Mouse (Mus musculus) hindbrain, embryonic 13.5 days (tissue): ENCODE measurements around the gene Npepps. TPM values are rescaled to one million over a fixed set of nuclear protein-coding genes. Genes with fewer than 3 reads are reported as not detected.
"Not testable (repeated sequence)": the region's sequence is repeated elsewhere in the genome, so short reads cannot be mapped to it uniquely, and the experiment has no call there.

Experiments
- ATAC-seq: fragments of 200-750 bp; cut with Nextera tagmentation; 2 replicates; pipeline ENCODE4 v1.8.0; 2017; ENCODE audit warnings: moderate TSS enrichment; ENCODE audit not compliant: low FRiP score
- H3K27ac ChIP-seq: fragments of 300-500 bp; sonication (generic); 2 replicates; pipeline ENCODE4 v1.5.1; 2015; ENCODE audit warnings: inconsistent platforms, mild to moderate bottlenecking, moderate library complexity
- H3K27me3 ChIP-seq: fragments of 300-500 bp; sonication (generic); 2 replicates; pipeline ENCODE4 v1.6.1; 2015; ENCODE audit warnings: mild to moderate bottlenecking, inconsistent platforms
- H3K36me3 ChIP-seq: fragments of 300-500 bp; sonication (generic); 2 replicates; pipeline ENCODE4 v1.6.1; 2015; ENCODE audit warnings: mild to moderate bottlenecking, inconsistent platforms
- H3K4me1 ChIP-seq: fragments of 300-500 bp; sonication (generic); replicated peaks from 2 replicates; pipeline ENCODE4 v1.6.1; 2015; ENCODE audit warnings: inconsistent platforms
- H3K4me2 ChIP-seq: fragments of 300-500 bp; sonication (generic); 2 replicates; pipeline ENCODE4 v1.6.1; 2015; ENCODE audit warnings: inconsistent platforms, mild to moderate bottlenecking, moderate library complexity
- H3K4me3 ChIP-seq: fragments of 300-500 bp; sonication (generic); 2 replicates; pipeline ENCODE4 v1.5.1; 2015; ENCODE audit warnings: mild to moderate bottlenecking, inconsistent platforms
- H3K9ac ChIP-seq: fragments of 300-500 bp; sonication (generic); 2 replicates; pipeline ENCODE4 v1.6.1; 2015; ENCODE audit warnings: mild to moderate bottlenecking, inconsistent platforms
- H3K9me3 ChIP-seq: fragments of 300-500 bp; sonication (generic); 2 replicates; pipeline ENCODE4 v1.6.1; 2016; ENCODE audit warnings: inconsistent platforms
- WGBS: fragments of 180-500 bp; shearing (Covaris S2); methylation state at CpG from one replicate; pipeline ENCODE4 v1.1.7; 2015; 5-methylcytosine and 5-hydroxymethylcytosine counted together
- polyA plus RNA-seq: library from polyadenylated mRNA; unstranded; fragments of >200 nt; fragmentation: Nextera tagmentation; extraction: Ambion mirVana; gene quantifications from 2 replicates; pipeline ENCODE4 v1.2.1, GENCODE M21; 2015

Npepps gene
- polyA plus RNA-seq, 1 experiment from 2014 or later, result 156 TPM

GRCm38 (mm10) chr11:97287643-97288042 lies 7.2 kb upstream of the Npepps start:
- no peak overlapping the region for H3K27ac ChIP-seq
- no peak overlapping the region for H3K4me2 ChIP-seq
- H3K9me3 ChIP-seq, result no peaks in the 10 kb centered on the region
- ATAC-seq, result no peak
- H3K4me1 ChIP-seq, result peaks cover 6% of the 10 kb centered on the region
- H3K36me3 ChIP-seq, result no peaks in the 10 kb centered on the region
- H3K4me3 ChIP-seq, result no peak overlapping the region
- no peak overlapping the region for H3K9ac ChIP-seq
- no peaks in the 10 kb centered on the region for H3K27me3 ChIP-seq

- Histone ChIP-seq H3K4me2 (no peak overlapping the region), H3K9me3 (no peaks in the 10 kb centered on the region), H3K4me1 (peaks cover 6% of the 10 kb centered on the region), H3K36me3 (no peaks in the 10 kb centered on the region), H3K27ac (no peak overlapping the region), H3K9ac (no peak overlapping the region), H3K4me3 (no peak overlapping the region), H3K27me3 (no peaks in the 10 kb centered on the region)
- no peak for ATAC-seq
- 56% methylated on average over 6 of the region's 6 CpGs for WGBS
Observed at GRCm38 (mm10) chr11:97286973-97287372, 6.5 kb upstream of the Npepps start.

GRCm38 (mm10) chr11:97285852-97286775 lies 5.7 kb upstream of the Npepps start:
- Histone ChIP-seq H3K36me3 (no peaks in the 10 kb centered on the region), H3K27me3 (no peaks in the 10 kb centered on the region), H3K9ac (no peak overlapping the region), H3K4me1 (peaks cover 6% of the 10 kb centered on the region), H3K27ac (no peak overlapping the region), H3K4me3 (no peak overlapping the region), H3K4me2 (no peak overlapping the region), H3K9me3 (no peaks in the 10 kb centered on the region)
- ATAC-seq, result no peak
- 80% methylated on average over 9 of the region's 9 CpGs for WGBS

GRCm38 (mm10) chr11:97284854-97285253 lies 4.4 kb upstream of the Npepps start:
- Histone ChIP-seq H3K4me3 (no peak overlapping the region), H3K27me3 (no peaks in the 10 kb centered on the region), H3K27ac (no peak overlapping the region), H3K9ac (no peak overlapping the region), H3K4me1 (peaks cover 2% of the 10 kb centered on the region), H3K4me2 (no peak overlapping the region), H3K9me3 (no peaks in the 10 kb centered on the region), H3K36me3 (no peaks in the 10 kb centered on the region)
- 78% methylated on average over 4 of the region's 4 CpGs for WGBS
- no peak for ATAC-seq

GRCm38 (mm10) chr11:97282179-97282578 lies 1.7 kb upstream of the Npepps start:
- Histone ChIP-seq H3K4me3 (no peak overlapping the region), H3K27ac (no peak overlapping the region), H3K27me3 (no peaks in the 10 kb centered on the region), H3K4me2 (no peak overlapping the region), H3K36me3 (no peaks in the 10 kb centered on the region), H3K9me3 (no peaks in the 10 kb centered on the region), H3K9ac (no peak overlapping the region), H3K4me1 (peaks cover 18% of the 10 kb centered on the region)
- 90% methylated on average over 6 of the region's 6 CpGs for WGBS
- ATAC-seq, result no peak

- peak overlapping the region; percentile 99 for H3K4me3 ChIP-seq
- WGBS, result under 1% methylated on average over 41 of the region's 64 CpGs
- peak overlapping the region; percentile 78 for H3K4me2 ChIP-seq
Observed at GRCm38 (mm10) chr11:97279405-97280215, 828 bp downstream of the Npepps start.

GRCm38 (mm10) chr11:97279040-97279404 lies 1.4 kb downstream of the Npepps start:
- Histone ChIP-seq H3K9ac (peak overlapping the region; percentile 100), H3K4me1 (peaks cover 27% of the 10 kb centered on the region), H3K4me2 (peak overlapping the region; percentile 78), H3K4me3 (peak overlapping the region; percentile 99), H3K9me3 (no peaks in the 10 kb centered on the region), H3K36me3 (no peaks in the 10 kb centered on the region), H3K27ac (peak overlapping the region; percentile 100), H3K27me3 (no peaks in the 10 kb centered on the region)
- 18% methylated on average over 11 of the region's 11 CpGs for WGBS
- ATAC-seq, result no peak

More at GRCm38 (mm10) chr11:97279405-97280215, 828 bp downstream of the Npepps start:
- no peaks in the 10 kb centered on the region for H3K27me3 ChIP-seq
- H3K9ac ChIP-seq, result peak overlapping the region; percentile 100
- H3K9me3 ChIP-seq, result no peaks in the 10 kb centered on the region
- H3K36me3 ChIP-seq, result no peaks in the 10 kb centered on the region
- ATAC-seq, result peak; percentile 88
- H3K27ac ChIP-seq, result peak overlapping the region; percentile 100
- peaks cover 27% of the 10 kb centered on the region for H3K4me1 ChIP-seq

GRCm38 (mm10) chr11:97278456-97278855 lies 2.0 kb downstream of the Npepps start:
- peak overlapping the region; percentile 100; the same call in 1 of the 2 replicates for H3K27ac ChIP-seq
- 73% methylated on average over 6 of the region's 6 CpGs for WGBS

GRCm38 (mm10) chr11:97277166-97277565 lies 3.3 kb downstream of the Npepps start:
- Histone ChIP-seq H3K9me3 (no peaks in the 10 kb centered on the region), H3K4me3 (no peak overlapping the region), H3K36me3 (no peaks in the 10 kb centered on the region), H3K27ac (no peak overlapping the region), H3K27me3 (no peaks in the 10 kb centered on the region), H3K9ac (no peak overlapping the region), H3K4me1 (peaks cover 27% of the 10 kb centered on the region), H3K4me2 (0 out of 2 replicates have a peak overlapping the region, but pooled peaks have one; percentile 2)
- ATAC-seq, result no peak
- 91% methylated on average over 5 of the region's 5 CpGs for WGBS

More at GRCm38 (mm10) chr11:97278456-97278855, 2.0 kb downstream of the Npepps start:
- Histone ChIP-seq H3K4me1 (peaks cover 27% of the 10 kb centered on the region), H3K36me3 (no peaks in the 10 kb centered on the region), H3K4me2 (peak overlapping the region; percentile 78), H3K9me3 (no peaks in the 10 kb centered on the region), H3K27me3 (no peaks in the 10 kb centered on the region), H3K9ac (peak overlapping the region; percentile 100), H3K4me3 (peak overlapping the region; percentile 99)
- ATAC-seq, result no peak

- WGBS, result 32% methylated on average over 1 of the region's 1 CpGs
- H3K4me2 ChIP-seq, result no peak overlapping the region
- no peaks in the 10 kb centered on the region for H3K9me3 ChIP-seq
- H3K27ac ChIP-seq, result no peak overlapping the region
- no peak overlapping the region for H3K4me3 ChIP-seq
- H3K4me1 ChIP-seq, result peaks cover 27% of the 10 kb centered on the region
- ATAC-seq, result no peak
- H3K9ac ChIP-seq, result no peak overlapping the region
- H3K36me3 ChIP-seq, result no peaks in the 10 kb centered on the region
- H3K27me3 ChIP-seq, result no peaks in the 10 kb centered on the region
Observed at GRCm38 (mm10) chr11:97276019-97276418, 4.4 kb downstream of the Npepps start.

- no peak overlapping the region for H3K4me2 ChIP-seq
- no peak overlapping the region for H3K27ac ChIP-seq
- no peaks in the 10 kb centered on the region for H3K36me3 ChIP-seq
- H3K4me1 ChIP-seq, result peaks cover 27% of the 10 kb centered on the region
- H3K9ac ChIP-seq, result no peak overlapping the region
- H3K27me3 ChIP-seq, result no peaks in the 10 kb centered on the region
- 86% methylated on average over 2 of the region's 2 CpGs for WGBS
- H3K4me3 ChIP-seq, result no peak overlapping the region
- ATAC-seq, result no peak
- no peaks in the 10 kb centered on the region for H3K9me3 ChIP-seq
Observed at GRCm38 (mm10) chr11:97275349-97275748, 5.1 kb downstream of the Npepps start.

GRCm38 (mm10) chr11:97274947-97275346 lies 5.5 kb downstream of the Npepps start:
- WGBS, result 96% methylated on average over 6 of the region's 6 CpGs
- H3K9me3 ChIP-seq, H3K4me2 ChIP-seq, ATAC-seq, H3K27me3 ChIP-seq, H3K9ac ChIP-seq, H3K4me3 ChIP-seq, H3K36me3 ChIP-seq, H3K27ac ChIP-seq: not testable (repeated sequence)
- peaks cover 27% of the 10 kb centered on the region for H3K4me1 ChIP-seq
